In genomic region chr7:68357407-68357806, GRCm38 (mm10) we compare ENCODE assay signal across 9 mouse cellular contexts.
DNase-seq lines count a peak whose midpoint lies in the region; ATAC-seq and TF ChIP-seq lines count a peak whose summit lies in the region.
"Had no signal": no experiment of that assay in that cellular context is flagged by ENCODE, and none has a peak within 500 bp of the region (broad histone marks: within the 10 kb centered on the region; RNA-seq: fewer than 3 reads in every experiment).

No protein-coding gene starts in this region.

- H3K27ac ChIP-seq in hindbrain, postnatal 0 days: no peak overlapping the region
- H3K27ac ChIP-seq: hindbrain, embryonic 15.5 days had no signal

- no peak overlapping the region for H3K4me2 ChIP-seq in hindbrain, postnatal 0 days (ENCODE audit: low read depth, low read length)
- H3K4me2 ChIP-seq: hindbrain, embryonic 15.5 days had no signal

- no peak overlapping the region for H3K4me3 ChIP-seq in hindbrain, postnatal 0 days (ENCODE audit: low read length)
- H3K4me3 ChIP-seq: hindbrain, embryonic 15.5 days had no signal

- H3K9me3 ChIP-seq in hindbrain, postnatal 0 days (ENCODE audit: low read length): no peaks in the 10 kb centered on the region
- H3K9me3 ChIP-seq: hindbrain, embryonic 15.5 days had no signal

- ATAC-seq in hindbrain, postnatal 0 days: no peak
- ATAC-seq in neutrophil, adult 5-6 weeks (ENCODE audit: extremely low read depth, insufficient number of reproducible peaks, low FRiP score, poor library complexity, severe bottlenecking): peak; percentile 55; the same call in 1 of the 2 replicates

- no peaks in the 10 kb centered on the region for H3K4me1 ChIP-seq in hindbrain, postnatal 0 days (ENCODE audit: insufficient read depth, low read length)
- H3K4me1 ChIP-seq: hindbrain, embryonic 15.5 days had no signal

- no peaks in the 10 kb centered on the region for H3K36me3 ChIP-seq in hindbrain, postnatal 0 days (ENCODE audit: insufficient read depth, low read length)
- H3K36me3 ChIP-seq: hindbrain, embryonic 15.5 days had no signal

- peak; percentile 18 for DNase-seq in ovary, postnatal 10 days (ENCODE audit: low spot score)
- DNase-seq in ovary, adult 18-20 months (ENCODE audit: low spot score): no peak
- DNase-seq in adrenal gland, postnatal 14 days: peak; percentile 58
- DNase-seq in embryo, embryonic 9.5 days (ENCODE audit: extremely low spot score): peak; percentile 63
- DNase-seq in hindbrain, postnatal 0 days (ENCODE audit: low spot score): peak; percentile 85
- peak; percentile 58 to 67 for DNase-seq in left cerebral cortex, adult 18-20 months (ENCODE audit: low spot score in 2 of 2)
- DNase-seq in urinary bladder, postnatal 25 days (ENCODE audit: low spot score): peak; percentile 48

- no peaks in the 10 kb centered on the region for H3K27me3 ChIP-seq in hindbrain, postnatal 0 days (ENCODE audit: insufficient read depth, low read length)

- no peak overlapping the region for H3K9ac ChIP-seq in hindbrain, postnatal 0 days (replicated peaks; ENCODE audit: low read length)
- H3K9ac ChIP-seq: hindbrain, embryonic 15.5 days had no signal

- 21% methylated on average over 7 of the region's 7 CpGs for whole genome bisulfite sequencing in hindbrain, postnatal 0 days

- TF ChIP-seq CTCF in hindbrain, postnatal 0 days (IDR thresholded peaks at IDR 0.05; ENCODE audit: low read depth): peak; percentile 97
